28 mouse cellular contexts compared by ENCODE assay signal in genomic region chr6:122357089-122357488, GRCm38 (mm10).
"Had no signal": no experiment of that assay in that cellular context is flagged by ENCODE, and none has a peak within 500 bp of the region (broad histone marks: within the 10 kb centered on the region; RNA-seq: fewer than 3 reads in every experiment).

No protein-coding gene starts in this region.

- H3K27me3 ChIP-seq: embryonic facial prominence, embryonic 12.5 days; embryonic facial prominence, embryonic 13.5 days; embryonic facial prominence, embryonic 15.5 days; forebrain, embryonic 12.5 days; forebrain, embryonic 13.5 days; forebrain, embryonic 15.5 days had no signal

- ATAC-seq: forebrain, embryonic 13.5 days; forebrain, embryonic 14.5 days; forebrain, embryonic 15.5 days; forebrain, embryonic 16.5 days; forebrain, postnatal 0 days had no signal

- H3K9ac ChIP-seq: embryonic facial prominence, embryonic 12.5 days; embryonic facial prominence, embryonic 13.5 days; embryonic facial prominence, embryonic 15.5 days; forebrain, embryonic 12.5 days; forebrain, embryonic 13.5 days; forebrain, embryonic 15.5 days; forebrain, postnatal 0 days had no signal

- H3K36me3 ChIP-seq: embryonic facial prominence, embryonic 10.5 days; embryonic facial prominence, embryonic 12.5 days; embryonic facial prominence, embryonic 13.5 days; embryonic facial prominence, embryonic 15.5 days; forebrain, embryonic 10.5 days; forebrain, embryonic 12.5 days; forebrain, embryonic 15.5 days had no signal

- H3K4me3 ChIP-seq: embryonic facial prominence, embryonic 10.5 days; embryonic facial prominence, embryonic 12.5 days; embryonic facial prominence, embryonic 13.5 days; embryonic facial prominence, embryonic 15.5 days; erythroblast, embryonic 14.5 days; forebrain, embryonic 10.5 days; forebrain, embryonic 12.5 days; forebrain, embryonic 13.5 days; forebrain, embryonic 15.5 days; gastrocnemius, adult 2 months; heart, adult 2 months had no signal

- H3K4me2 ChIP-seq: embryonic facial prominence, embryonic 12.5 days; embryonic facial prominence, embryonic 13.5 days; embryonic facial prominence, embryonic 15.5 days; forebrain, embryonic 12.5 days; forebrain, embryonic 13.5 days; forebrain, embryonic 15.5 days had no signal

- H3K4me1 ChIP-seq: embryonic facial prominence, embryonic 10.5 days; embryonic facial prominence, embryonic 12.5 days; embryonic facial prominence, embryonic 13.5 days; embryonic facial prominence, embryonic 15.5 days; forebrain, embryonic 10.5 days; forebrain, embryonic 12.5 days; forebrain, embryonic 13.5 days; forebrain, embryonic 15.5 days had no signal

- DNase-seq: cerebellum, adult 2 months; cerebellum, adult 8-10 months; cerebellum, adult 9-10 months; cerebellum, adult 9-11 months; cerebellum, postnatal 10 days; cerebellum, postnatal 14 days; cerebellum, postnatal 25 days; cerebellum, postnatal 36 days; embryo, embryonic 11 days; forebrain, postnatal 0 days; gastrocnemius, adult 2 months; gastrocnemius, postnatal 10 days; gastrocnemius, postnatal 14 days; gastrocnemius, postnatal 25 days; gastrocnemius, postnatal 36 days; heart, adult 18-20 months; heart, adult 2 months had no signal

- H3K9me3 ChIP-seq: embryonic facial prominence, embryonic 10.5 days; embryonic facial prominence, embryonic 12.5 days; embryonic facial prominence, embryonic 13.5 days; embryonic facial prominence, embryonic 15.5 days; forebrain, embryonic 10.5 days; forebrain, embryonic 12.5 days; forebrain, embryonic 13.5 days; forebrain, embryonic 15.5 days had no signal

- H3K27ac ChIP-seq: embryonic facial prominence, embryonic 10.5 days; embryonic facial prominence, embryonic 12.5 days; embryonic facial prominence, embryonic 13.5 days; embryonic facial prominence, embryonic 15.5 days; forebrain, embryonic 10.5 days; forebrain, embryonic 12.5 days; forebrain, embryonic 13.5 days; forebrain, embryonic 15.5 days; gastrocnemius, adult 2 months; heart, adult 2 months had no signal
